Mouse (Mus musculus) macrophage (primary cell): ENCODE results near the gene Myl7. TPM values are rescaled to one million over a fixed set of nuclear protein-coding genes. Genes with fewer than 3 reads are reported as not detected.

ENCODE experiments used
- H3K27ac ChIP-seq: fragments of 350-480 bp; formaldehyde crosslinking; 2 replicates; pipeline ENCODE4 v1.9.0; 2021
- H3K36me3 ChIP-seq: fragments of 350-480 bp; formaldehyde crosslinking; 2 replicates; pipeline ENCODE4 v1.9.0; 2021; ENCODE audit errors: inconsistent target
- H3K4me3 ChIP-seq: fragments of 350-480 bp; formaldehyde crosslinking; 2 replicates; pipeline ENCODE4 v1.9.0; 2021; ENCODE audit errors: inconsistent target
- H3K79me2 ChIP-seq: fragments of 350-480 bp; formaldehyde crosslinking; 2 replicates; pipeline ENCODE4 v1.9.0; 2021; ENCODE audit errors: inconsistent target
- WGBS: methylation state at CpG from one replicate; pipeline ENCODE4 v1.1.7; 2026; ENCODE audit warnings: inconsistent platforms; ENCODE audit not compliant: missing documents; 5-methylcytosine and 5-hydroxymethylcytosine counted together
- polyA plus RNA-seq: library from polyadenylated mRNA; stranded (reverse); fragments of 250-400 nt; gene quantifications from 3 replicates; pipeline ENCODE4 v1.2.4, GENCODE M21; 2018; ENCODE audit warnings: inconsistent platforms

Myl7 gene
- polyA plus RNA-seq, 1 experiment from 2014 or later = not detected

- no peak overlapping the region for H3K27ac ChIP-seq
- no peak overlapping the region for H3K4me3 ChIP-seq
- H3K79me2 ChIP-seq = no peaks in the 10 kb centered on the region
- no peaks in the 10 kb centered on the region for H3K36me3 ChIP-seq
- WGBS = 73% methylated on average over 4 of the region's 4 CpGs
These were observed 15.4 kb upstream of the Myl7 start for GRCm38 (mm10) chr11:5913936-5914335.

- WGBS = 73% methylated on average over 8 of the region's 8 CpGs
- Histone ChIP-seq H3K36me3 (no peaks in the 10 kb centered on the region), H3K27ac (no peak overlapping the region), H3K4me3 (no peak overlapping the region), H3K79me2 (no peaks in the 10 kb centered on the region)
These were observed 14.7 kb upstream of the Myl7 start for GRCm38 (mm10) chr11:5913256-5913655.

GRCm38 (mm10) chr11:5912635-5913034 is 14.1 kb upstream of the Myl7 start:
- no peak overlapping the region for H3K4me3 ChIP-seq
- no peaks in the 10 kb centered on the region for H3K79me2 ChIP-seq
- no peak overlapping the region for H3K27ac ChIP-seq
- H3K36me3 ChIP-seq = no peaks in the 10 kb centered on the region
- 22% methylated on average over 5 of the region's 5 CpGs for WGBS

GRCm38 (mm10) chr11:5908642-5909041 is 10.1 kb upstream of the Myl7 start:
- Histone ChIP-seq H3K4me3 (no peak overlapping the region), H3K36me3 (no peaks in the 10 kb centered on the region), H3K27ac (no peak overlapping the region), H3K79me2 (no peaks in the 10 kb centered on the region)
- 94% methylated on average over 4 of the region's 4 CpGs for WGBS

- H3K27ac ChIP-seq = no peak overlapping the region
- H3K4me3 ChIP-seq = no peak overlapping the region
- 75% methylated on average over 5 of the region's 5 CpGs for WGBS
- H3K36me3 ChIP-seq = no peaks in the 10 kb centered on the region
- H3K79me2 ChIP-seq = no peaks in the 10 kb centered on the region
These were observed 8.5 kb upstream of the Myl7 start for GRCm38 (mm10) chr11:5907096-5907495.

- Histone ChIP-seq H3K27ac (no peak overlapping the region), H3K36me3 (no peaks in the 10 kb centered on the region), H3K4me3 (no peak overlapping the region), H3K79me2 (no peaks in the 10 kb centered on the region)
- 81% methylated on average over 10 of the region's 10 CpGs for WGBS
These were observed 7.4 kb upstream of the Myl7 start for GRCm38 (mm10) chr11:5905778-5906518.

- Histone ChIP-seq H3K4me3 (no peak overlapping the region), H3K79me2 (no peaks in the 10 kb centered on the region), H3K36me3 (no peaks in the 10 kb centered on the region), H3K27ac (no peak overlapping the region)
- WGBS = 92% methylated on average over 6 of the region's 6 CpGs
These were observed 6.3 kb upstream of the Myl7 start for GRCm38 (mm10) chr11:5904871-5905270.

GRCm38 (mm10) chr11:5904357-5904756 is 5.8 kb upstream of the Myl7 start:
- Histone ChIP-seq H3K36me3 (no peaks in the 10 kb centered on the region), H3K27ac (no peak overlapping the region), H3K79me2 (no peaks in the 10 kb centered on the region), H3K4me3 (no peak overlapping the region)
- 94% methylated on average over 19 of the region's 19 CpGs for WGBS

- no peaks in the 10 kb centered on the region for H3K36me3 ChIP-seq
- H3K4me3 ChIP-seq = no peak overlapping the region
- no peak overlapping the region for H3K27ac ChIP-seq
- WGBS = 87% methylated on average over 2 of the region's 2 CpGs
- H3K79me2 ChIP-seq = no peaks in the 10 kb centered on the region
These were observed 5.3 kb upstream of the Myl7 start for GRCm38 (mm10) chr11:5903844-5904243.

- no peak overlapping the region for H3K4me3 ChIP-seq
- WGBS = 52% methylated on average over 6 of the region's 6 CpGs
- H3K79me2 ChIP-seq = no peaks in the 10 kb centered on the region
- no peaks in the 10 kb centered on the region for H3K36me3 ChIP-seq
- H3K27ac ChIP-seq = no peak overlapping the region
These were observed 3.8 kb upstream of the Myl7 start for GRCm38 (mm10) chr11:5902390-5902789.

- Histone ChIP-seq H3K27ac (no peak overlapping the region), H3K4me3 (no peak overlapping the region), H3K36me3 (no peaks in the 10 kb centered on the region), H3K79me2 (no peaks in the 10 kb centered on the region)
- 30% methylated on average over 32 of the region's 32 CpGs for WGBS
These were observed 3.4 kb upstream of the Myl7 start for GRCm38 (mm10) chr11:5901950-5902349.

GRCm38 (mm10) chr11:5901320-5901719 is 2.7 kb upstream of the Myl7 start:
- H3K27ac ChIP-seq = no peak overlapping the region
- 65% methylated on average over 3 of the region's 3 CpGs for WGBS
- no peaks in the 10 kb centered on the region for H3K79me2 ChIP-seq
- H3K36me3 ChIP-seq = no peaks in the 10 kb centered on the region
- H3K4me3 ChIP-seq = no peak overlapping the region

- H3K4me3 ChIP-seq = no peak overlapping the region
- 89% methylated on average over 10 of the region's 10 CpGs for WGBS
- no peaks in the 10 kb centered on the region for H3K79me2 ChIP-seq
- no peak overlapping the region for H3K27ac ChIP-seq
- H3K36me3 ChIP-seq = no peaks in the 10 kb centered on the region
These were observed 704 bp upstream of the Myl7 start for GRCm38 (mm10) chr11:5899286-5899685.

- H3K4me3 ChIP-seq = no peak overlapping the region
- no peak overlapping the region for H3K27ac ChIP-seq
- 19% methylated on average over 10 of the region's 10 CpGs for WGBS
- no peaks in the 10 kb centered on the region for H3K36me3 ChIP-seq
- H3K79me2 ChIP-seq = no peaks in the 10 kb centered on the region
These were observed 743 bp downstream of the Myl7 start for GRCm38 (mm10) chr11:5897839-5898238.

- Histone ChIP-seq H3K79me2 (no peaks in the 10 kb centered on the region), H3K4me3 (no peak overlapping the region), H3K27ac (no peak overlapping the region), H3K36me3 (no peaks in the 10 kb centered on the region)
- 25% methylated on average over 14 of the region's 16 CpGs for WGBS
These were observed 1.4 kb downstream of the Myl7 start for GRCm38 (mm10) chr11:5897230-5897629.

- no peak overlapping the region for H3K4me3 ChIP-seq
- no peaks in the 10 kb centered on the region for H3K79me2 ChIP-seq
- H3K27ac ChIP-seq = no peak overlapping the region
- 85% methylated on average over 6 of the region's 6 CpGs for WGBS
- no peaks in the 10 kb centered on the region for H3K36me3 ChIP-seq
These were observed 4.8 kb downstream of the Myl7 start for GRCm38 (mm10) chr11:5893807-5894206.
